Mouse (Mus musculus) adrenal gland, postnatal 14 days (tissue): ENCODE results near the gene Zfp30. TPM values are rescaled to one million over a fixed set of nuclear protein-coding genes. Genes with fewer than 3 reads are reported as not detected.

Experiments used
- DNase-seq: peaks from one replicate; pipeline ENCODE4 v3.0.0; 2021; ENCODE audit warnings: mixed read lengths
- microRNA-seq, 2 experiments: library from miRNA; unstranded; fragments of <30 nt; microRNA quantifications; one replicate each; pipeline ENCODE4 v1.2.0; 2021
- total RNA-seq: library from RNA; stranded (reverse); gene quantifications from 2 replicates; pipeline ENCODE4 v1.2.3, GENCODE M21; 2021

Gene Zfp30
- total RNA-seq, 1 experiment from 2014 or later = 3.6 TPM

DNA sequence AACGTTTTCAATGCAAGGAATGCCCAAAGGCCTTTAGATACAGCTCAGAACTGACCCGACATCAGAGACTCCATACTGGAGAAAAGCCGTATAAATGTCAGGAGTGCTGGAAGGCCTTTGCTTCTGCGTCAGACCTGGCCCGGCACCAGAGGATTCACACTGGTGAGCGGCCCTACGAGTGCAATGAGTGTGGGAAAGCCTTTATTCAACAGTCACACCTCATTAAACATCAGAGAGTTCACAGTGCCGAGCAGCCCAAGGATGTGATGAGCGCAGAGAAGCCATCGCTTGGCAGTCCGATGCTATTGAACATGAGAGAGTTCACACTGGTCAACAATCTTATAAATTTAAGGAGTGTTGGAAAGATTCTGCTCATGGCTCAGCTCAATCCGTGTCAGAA is 46.0 kb downstream of the Zfp30 start:
- DNase-seq = no peak

- no peak for DNase-seq
These were observed 53.0 kb downstream of the Zfp30 start for GRCm38 (mm10) chr7:29836816-29837215.

GRCm38 (mm10) chr7:29839256-29839655 is 55.5 kb downstream of the Zfp30 start:
- DNase-seq = no peak

GRCm38 (mm10) chr7:29842105-29842504 is 58.3 kb downstream of the Zfp30 start:
- DNase-seq = no peak

Small RNAs within 50 kb of the gene (microRNA-seq; reads per million reads assigned to microRNA genes)
- gene Mir1964 = 1.3 to 4.2 reads per million in 2 experiments

Other genes starting within 250 kb of the Zfp30 start
- gene Catsperg2, start 57.0 kb upstream of the Zfp30 start, total RNA-seq = not detected in 2 replicates
- gene Zfp84, start 15.4 kb upstream of the Zfp30 start, total RNA-seq = 14.6 and 15.4 TPM in 2 replicates
- 13.3 and 14.1 TPM in 2 replicates for gene Zfp790, start 32.1 kb downstream of the Zfp30 start, total RNA-seq
- 1.1 and 3.3 TPM in 2 replicates for gene Zfp940, start 69.7 kb downstream of the Zfp30 start, total RNA-seq
- 4.3 TPM in 2 replicates for gene Zfp420, start 76.0 kb downstream of the Zfp30 start, total RNA-seq
- 11.9 and 12.2 TPM in 2 replicates for gene Zfp27, start 122.6 kb downstream of the Zfp30 start, total RNA-seq
- gene Zfp383, start 124.2 kb downstream of the Zfp30 start, total RNA-seq = 4.7 and 6.5 TPM in 2 replicates
- 10.1 and 12.4 TPM in 2 replicates for gene Zfp74, start 170.1 kb downstream of the Zfp30 start, total RNA-seq
- gene Zfp568, start 200.0 kb downstream of the Zfp30 start, total RNA-seq = 15.2 and 16.4 TPM in 2 replicates